10 mouse cellular contexts compared by ENCODE assay signal in the genomic region with DNA sequence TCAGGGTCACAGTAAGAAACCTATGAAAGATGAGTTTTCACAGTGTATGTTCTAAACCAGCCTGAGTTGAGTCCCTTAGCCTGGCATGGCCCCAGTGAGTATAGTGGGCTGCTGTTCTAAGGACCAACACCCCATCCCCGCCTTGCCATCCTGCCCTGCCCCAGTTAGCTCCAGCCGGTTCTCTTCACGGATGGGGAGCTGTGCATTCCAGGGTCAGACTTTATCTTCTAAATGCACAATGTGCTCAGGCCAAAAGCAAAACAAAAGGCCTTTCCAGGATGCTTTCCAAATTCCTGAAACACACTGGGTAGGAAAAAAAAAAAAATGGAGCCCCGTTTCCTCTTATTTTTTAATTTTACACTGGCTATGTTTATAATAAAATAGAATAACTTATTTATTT. TPM values are rescaled to one million over a fixed set of nuclear protein-coding genes. Genes with fewer than 3 reads are reported as not detected.
A peak's percentile ranks its signal among the peaks of the same experiment; 100 is the strongest.
DNase-seq lines count a peak whose midpoint lies in the region; ATAC-seq and TF ChIP-seq lines count a peak whose summit lies in the region.
"Had no signal": no experiment of that assay in that cellular context is flagged by ENCODE, and none has a peak within 500 bp of the region (broad histone marks: within the 10 kb centered on the region; RNA-seq: fewer than 3 reads in every experiment).

No protein-coding gene starts in this region.

- no peak for TF ChIP-seq CTCF in E14TG2a.4 (conservative IDR thresholded peaks at IDR 0.05; ENCODE audit: low read length)

- H3K27me3 ChIP-seq in heart, embryonic 11.5 days (ENCODE audit: control insufficient read depth, insufficient read depth, low read length), result no peaks in the 10 kb centered on the region
- H3K27me3 ChIP-seq in E14TG2a.4 (ENCODE audit: insufficient read depth, low read length), result no peaks in the 10 kb centered on the region

- intact Hi-C loops in left cerebral cortex, postnatal 36 days (cut with DNase I), result no loop called here

- H3K9me3 ChIP-seq in heart, embryonic 11.5 days (replicated peaks; ENCODE audit: control insufficient read depth, low read length), result no peaks in the 10 kb centered on the region
- H3K9me3 ChIP-seq in E14TG2a.4 (ENCODE audit: low read length), result no peaks in the 10 kb centered on the region

- WGBS in heart, embryonic 11.5 days (ENCODE audit: insufficient replicate concordance), result 32% methylated on average over 4 of the region's 4 CpGs

- no peak overlapping the region for H3K9ac ChIP-seq in heart, embryonic 11.5 days (ENCODE audit: low read depth, low read length)

- peaks cover 32% of the 10 kb centered on the region for H3K4me1 ChIP-seq in heart, embryonic 11.5 days (ENCODE audit: control insufficient read depth, insufficient read depth, low read length)
- H3K4me1 ChIP-seq in E14TG2a.4 (replicated peaks; ENCODE audit: low read depth, low read length), result peaks cover 96% of the 10 kb centered on the region

- H3K4me3 ChIP-seq in heart, embryonic 11.5 days (ENCODE audit: low read depth, low read length), result no peak overlapping the region
- H3K4me3 ChIP-seq in E14TG2a.4 (replicated peaks; ENCODE audit: low read length), result peak overlapping the region; percentile 46; the same call in 1 of the 2 replicates

- no peaks in the 10 kb centered on the region; the same call in 1 of the 2 replicates for H3K36me3 ChIP-seq in heart, embryonic 11.5 days (ENCODE audit: control insufficient read depth, insufficient read depth, low read length)
- H3K36me3 ChIP-seq in E14TG2a.4 (ENCODE audit: insufficient read depth, low read length), result peaks cover 92% of the 10 kb centered on the region

- no peak overlapping the region for H3K27ac ChIP-seq in heart, embryonic 11.5 days (ENCODE audit: low read depth, low read length)

- no peak for ATAC-seq in heart, embryonic 11.5 days (replicated peaks; ENCODE audit: insufficient number of reproducible peaks, low FRiP score, low TSS enrichment)

- no peak overlapping the region; the same call in 1 of the 2 replicates for H3K4me2 ChIP-seq in heart, embryonic 11.5 days

- peak; percentile 59 to 73 for DNase-seq in heart, adult 18-20 months
- DNase-seq in heart, adult 9 months (ENCODE audit: low spot score in 2 of 2), result peak; percentile 52 to 71
- DNase-seq in kidney, postnatal 4 days, result peak; percentile 55 to 70
- DNase-seq in left cerebral cortex, postnatal 36 days (ENCODE audit: low spot score in 2 of 2), result no peak
- DNase-seq in adrenal gland, adult (ENCODE audit: inconsistent age in 2 of 2, low spot score in 1 of 2), result no peak
- DNase-seq in cerebellum, adult 8-10 months, result no peak
- DNase-seq: thymus, adult 2 months had no signal

RNA-seq across cellular contexts. Expression of gene Fgfr2, which starts 23.9 kb away (rescaled TPM):
- total RNA-seq in heart, adult 18-20 months (2021), result 1 to 10 TPM; 1.3 to 2.6 TPM
- 24.9 and 27.0 TPM in 2 replicates for polyA plus RNA-seq in heart, embryonic 11.5 days (2014; fragmentation: Nextera tagmentation; extraction: Ambion mirVana)
- total RNA-seq in left cerebral cortex, postnatal 36 days (2021), result 10 to 100 TPM; 41.6 to 46.6 TPM
- total RNA-seq: monocyte, adult 5-6 weeks had no signal

RNA-seq across cellular contexts. Expression of gene Ctbp2, which starts 24.9 kb away (rescaled TPM):
- 10 to 100 TPM; 24.4 to 30.6 TPM for total RNA-seq in heart, adult 18-20 months (2021)
- 59.6 and 62.7 TPM in 2 replicates for polyA plus RNA-seq in heart, embryonic 11.5 days (2014; fragmentation: Nextera tagmentation; extraction: Ambion mirVana)
- total RNA-seq in left cerebral cortex, postnatal 36 days (2021), result 10 to 100 TPM; 20.3 to 28.3 TPM

Comparison
In these comparisons a context has a peak if more than half of its experiments do, and no peak if none do; other contexts are left out.
1. DNase-seq: peak in heart, adult 18-20 months (2 of 2), heart, adult 9 months (2 of 2) and kidney, postnatal 4 days (2 of 2); none in left cerebral cortex, postnatal 36 days (0 of 2), adrenal gland, adult (0 of 2) and cerebellum, adult 8-10 months (single experiment).
2. RNA of gene Fgfr2, which starts 23.9 kb away (total RNA-seq): 41.6 to 46.6 TPM in left cerebral cortex, postnatal 36 days; 1.3 to 2.6 TPM in heart, adult 18-20 months; every median in the first group is over 10 times any median in the second.